In the genomic region with DNA sequence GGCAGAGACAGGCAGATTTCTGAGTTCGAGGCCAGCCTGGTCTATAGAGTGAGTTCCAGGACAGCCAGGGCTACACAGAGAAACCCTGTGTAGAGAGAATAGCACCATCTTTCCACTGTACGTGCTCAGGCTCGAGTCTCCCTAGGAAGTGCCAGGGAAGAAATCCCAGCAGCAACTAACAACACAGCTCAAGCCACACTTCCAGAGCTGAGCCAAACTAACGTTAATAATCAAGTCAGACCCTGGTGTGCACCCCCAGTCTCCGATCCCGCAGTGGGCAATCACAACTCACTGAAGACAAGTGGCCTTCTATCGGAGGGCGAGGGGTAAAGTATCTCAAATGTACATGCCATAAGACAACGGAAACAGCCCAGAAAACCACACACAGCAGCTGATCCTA, we compare ENCODE assay signal across 25 mouse cellular contexts.
"Had no signal": no experiment of that assay in that cellular context is flagged by ENCODE, and none has a peak within 500 bp of the region (broad histone marks: within the 10 kb centered on the region; RNA-seq: fewer than 3 reads in every experiment).

No protein-coding gene starts in this region.

- H3K27ac ChIP-seq: heart, embryonic 10.5 days; hindbrain, embryonic 10.5 days; hindbrain, embryonic 12.5 days; hindbrain, embryonic 14.5 days; intestine, embryonic 15.5 days; left cerebral cortex, adult 2 months; limb, embryonic 13.5 days; limb, embryonic 15.5 days; liver, embryonic 13.5 days; liver, embryonic 15.5 days had no signal

- H3K4me2 ChIP-seq: heart, embryonic 12.5 days; hindbrain, embryonic 12.5 days; hindbrain, embryonic 14.5 days; intestine, embryonic 15.5 days; limb, embryonic 13.5 days; limb, embryonic 15.5 days; liver, embryonic 13.5 days; liver, embryonic 15.5 days had no signal

- H3K27me3 ChIP-seq: heart, embryonic 12.5 days; hindbrain, embryonic 12.5 days; intestine, embryonic 15.5 days; limb, embryonic 13.5 days; limb, embryonic 15.5 days; liver, embryonic 13.5 days; liver, embryonic 15.5 days had no signal

- H3K4me3 ChIP-seq: heart, embryonic 10.5 days; heart, embryonic 12.5 days; hindbrain, embryonic 10.5 days; hindbrain, embryonic 12.5 days; intestine, embryonic 15.5 days; layer of hippocampus, adult 2 months; left cerebral cortex, adult 2 months; limb, embryonic 13.5 days; limb, embryonic 15.5 days; liver, embryonic 13.5 days; liver, embryonic 15.5 days had no signal

- ATAC-seq: hindbrain, embryonic 16.5 days; inflammation-experienced regulatory T-cells, adult 6 months; intestine, embryonic 15.5 days; intestine, postnatal 0 days; liver, postnatal 0 days had no signal

- H3K9ac ChIP-seq: heart, embryonic 12.5 days; hindbrain, embryonic 12.5 days; hindbrain, embryonic 14.5 days; intestine, embryonic 15.5 days; limb, embryonic 13.5 days; limb, embryonic 15.5 days; liver, embryonic 13.5 days; liver, embryonic 15.5 days; liver, postnatal 0 days had no signal

- DNase-seq: gastrocnemius, postnatal 10 days; gastrocnemius, postnatal 25 days; heart, postnatal 10 days; heart, postnatal 4 days; kidney, adult 18-20 months; kidney, adult 8-10 months; kidney, postnatal 10 days; kidney, postnatal 25 days; kidney, postnatal 4 days; liver, embryonic 13.5 days; liver, postnatal 0 days had no signal

- H3K9me3 ChIP-seq: heart, embryonic 10.5 days; heart, embryonic 12.5 days; hindbrain, embryonic 10.5 days; hindbrain, embryonic 12.5 days; intestine, embryonic 15.5 days; limb, embryonic 13.5 days; limb, embryonic 15.5 days; liver, embryonic 13.5 days; liver, embryonic 15.5 days had no signal
